Mouse (Mus musculus) myocyte (in vitro differentiated cells): ENCODE data around the gene Sipa1l2. TPM values are rescaled to one million over a fixed set of nuclear protein-coding genes. Genes with fewer than 3 reads are reported as not detected.

Experiments
- H3K27me3 ChIP-seq: one replicate; pipeline ENCODE4 v1.6.1; 2011; ENCODE audit not compliant: control insufficient read depth, insufficient read depth, insufficient read length
- H3K36me3 ChIP-seq: one replicate; pipeline ENCODE4 v1.6.1; 2011; ENCODE audit not compliant: control insufficient read depth, insufficient read depth
- H3K4me2 ChIP-seq: one replicate; pipeline ENCODE4 v1.6.1; 2011; ENCODE audit warnings: low read depth, control low read depth
- H3K4me3 ChIP-seq: one replicate; pipeline ENCODE4 v1.5.1; 2011; ENCODE audit warnings: mild to moderate bottlenecking, control low read depth, moderate library complexity
- H3K79me2 ChIP-seq: one replicate; pipeline ENCODE4 v1.6.1; 2011; ENCODE audit not compliant: control insufficient read depth, insufficient read depth
- H3ac ChIP-seq: one replicate; pipeline ENCODE4 v1.6.1; 2011; ENCODE audit not compliant: control insufficient read depth, insufficient read length
- CEBPB ChIP-seq: IDR thresholded peaks from 2 replicates; pipeline ENCODE4 v1.6.1; 2011; ENCODE audit warnings: mild to moderate bottlenecking, moderate library complexity; ENCODE audit not compliant: poor library complexity, insufficient read depth, severe bottlenecking
- E2F4 ChIP-seq: IDR thresholded peaks from one replicate; pipeline ENCODE4 v1.6.1; 2011; ENCODE audit warnings: mild to moderate bottlenecking, control low read depth, moderate library complexity; ENCODE audit not compliant: insufficient read depth
- MAX ChIP-seq: IDR thresholded peaks from one replicate; pipeline ENCODE4 v1.6.1; 2011; ENCODE audit warnings: low read depth, mild to moderate bottlenecking, control low read depth
- MYOD1 ChIP-seq, 3 experiments: IDR thresholded peaks; one replicate each; pipeline ENCODE4 v1.6.1; 2011; ENCODE audit warnings: control low read depth in 2 of 3, low read depth in 2 of 3, mild to moderate bottlenecking in 2 of 3, moderate library complexity in 1 of 3; ENCODE audit not compliant: insufficient read length in 2 of 3, control insufficient read depth in 1 of 3
- MYOG ChIP-seq, 3 experiments: IDR thresholded peaks; one replicate each; pipeline ENCODE4 v1.6.1; 2011; ENCODE audit warnings: control low read depth in 2 of 3, low read depth in 2 of 3, mild to moderate bottlenecking in 2 of 3; ENCODE audit not compliant: insufficient read length in 2 of 3, control insufficient read depth in 1 of 3, insufficient read depth in 1 of 3
- POLR2A ChIP-seq: IDR thresholded peaks from one replicate; pipeline ENCODE4 v1.6.1; 2011; ENCODE audit warnings: low read depth, mild to moderate bottlenecking, control low read depth, moderate library complexity; ENCODE audit not compliant: insufficient read length
- POLR2AphosphoS2 ChIP-seq: IDR thresholded peaks from one replicate; pipeline ENCODE4 v1.6.1; 2011; ENCODE audit warnings: low read depth, control low read depth; ENCODE audit not compliant: insufficient read length
- REST ChIP-seq: IDR thresholded peaks from one replicate; pipeline ENCODE4 v1.6.1; 2011; ENCODE audit warnings: mild to moderate bottlenecking, control low read depth, moderate library complexity; ENCODE audit not compliant: insufficient read depth, insufficient read length
- SRF ChIP-seq: IDR thresholded peaks from one replicate; pipeline ENCODE4 v1.6.1; 2011; ENCODE audit warnings: low read depth; ENCODE audit not compliant: control insufficient read depth, insufficient read length
- TCF12 ChIP-seq: IDR thresholded peaks from one replicate; pipeline ENCODE4 v1.6.1; 2011; ENCODE audit warnings: mild to moderate bottlenecking, control low read depth; ENCODE audit not compliant: poor library complexity, insufficient read depth, severe bottlenecking
- TCF3 ChIP-seq: IDR thresholded peaks from one replicate; pipeline ENCODE4 v1.6.1; 2011; ENCODE audit warnings: low read depth, control low read depth; ENCODE audit not compliant: insufficient read length
- USF1 ChIP-seq: IDR thresholded peaks from one replicate; pipeline ENCODE4 v1.6.1; 2011; ENCODE audit warnings: low read depth, mild to moderate bottlenecking, control low read depth, moderate library complexity
- polyA plus RNA-seq: library from polyadenylated mRNA; unstranded; fragments of >200 nt; fragmentation: generic; extraction: Trizol; gene quantifications from one replicate; pipeline ENCODE4 v1.2.1, GENCODE M21; 2012; ENCODE audit warnings: missing spikeins

Sipa1l2 gene
- polyA plus RNA-seq, 1 experiment, result 16.2 TPM

DNA sequence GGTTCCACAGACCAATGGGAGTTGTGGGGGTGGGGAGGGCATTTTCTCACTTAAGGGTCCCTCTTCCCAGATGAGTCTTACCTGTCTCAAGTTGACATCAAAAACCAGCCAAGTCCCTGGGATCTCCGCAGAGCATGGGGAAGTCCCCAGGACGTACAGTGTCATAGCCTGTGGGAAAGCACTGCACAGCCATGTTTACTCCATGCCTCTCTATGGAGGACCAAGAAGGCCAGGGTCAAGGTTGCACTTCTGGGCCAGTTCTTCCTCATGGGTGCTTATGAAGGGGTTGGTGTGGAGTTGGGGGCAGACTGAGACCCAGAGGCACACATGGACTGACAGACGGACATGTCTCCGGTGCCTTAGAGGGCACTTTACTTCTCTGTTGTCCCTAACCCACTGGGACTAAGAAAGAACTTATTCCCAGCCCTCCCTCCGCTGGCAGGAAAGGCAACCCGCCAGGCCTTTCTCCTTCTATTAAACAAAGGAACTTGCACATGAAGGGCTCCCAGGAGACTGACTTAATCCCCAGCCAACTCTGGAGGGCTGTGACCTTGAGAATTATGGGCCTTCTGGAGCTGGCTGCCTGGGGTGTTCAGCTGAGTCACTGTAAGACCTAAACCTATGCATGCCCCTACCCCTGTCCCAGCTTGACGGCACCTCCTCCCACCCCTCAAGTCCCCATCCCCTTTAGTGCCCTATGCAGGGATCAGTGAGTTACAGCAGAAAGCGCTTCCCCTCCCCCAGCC, 199.9 kb downstream of the Sipa1l2 start:
- Histone ChIP-seq H3K79me2 (no peaks in the 10 kb centered on the region), H3K4me2 (no peak overlapping the region), H3K27me3 (no peaks in the 10 kb centered on the region), H3K4me3 (no peak overlapping the region), H3K36me3 (no peaks in the 10 kb centered on the region), H3ac (no peak overlapping the region)
- no peak for TF ChIP-seq E2F4
- no peak for TF ChIP-seq REST
- TF ChIP-seq MYOG (IDR thresholded peaks at IDR 0.05; ENCODE audit: control insufficient read depth in 1 of 3, insufficient read depth in 1 of 3, insufficient read length in 2 of 3, low read depth in 2 of 3), result no peak
- TF ChIP-seq POLR2A, result no peak
- TF ChIP-seq TCF3, result no peak
- TF ChIP-seq MYOD1 (IDR thresholded peaks at IDR 0.05; ENCODE audit: control insufficient read depth in 1 of 3, insufficient read length in 2 of 3, low read depth in 2 of 3), result no peak
- TF ChIP-seq USF1, result no peak
- TF ChIP-seq POLR2AphosphoS2, result no peak
- TF ChIP-seq SRF, result no peak
- no peak for TF ChIP-seq CEBPB
- no peak for TF ChIP-seq TCF12
- TF ChIP-seq MAX, result no peak

DNA sequence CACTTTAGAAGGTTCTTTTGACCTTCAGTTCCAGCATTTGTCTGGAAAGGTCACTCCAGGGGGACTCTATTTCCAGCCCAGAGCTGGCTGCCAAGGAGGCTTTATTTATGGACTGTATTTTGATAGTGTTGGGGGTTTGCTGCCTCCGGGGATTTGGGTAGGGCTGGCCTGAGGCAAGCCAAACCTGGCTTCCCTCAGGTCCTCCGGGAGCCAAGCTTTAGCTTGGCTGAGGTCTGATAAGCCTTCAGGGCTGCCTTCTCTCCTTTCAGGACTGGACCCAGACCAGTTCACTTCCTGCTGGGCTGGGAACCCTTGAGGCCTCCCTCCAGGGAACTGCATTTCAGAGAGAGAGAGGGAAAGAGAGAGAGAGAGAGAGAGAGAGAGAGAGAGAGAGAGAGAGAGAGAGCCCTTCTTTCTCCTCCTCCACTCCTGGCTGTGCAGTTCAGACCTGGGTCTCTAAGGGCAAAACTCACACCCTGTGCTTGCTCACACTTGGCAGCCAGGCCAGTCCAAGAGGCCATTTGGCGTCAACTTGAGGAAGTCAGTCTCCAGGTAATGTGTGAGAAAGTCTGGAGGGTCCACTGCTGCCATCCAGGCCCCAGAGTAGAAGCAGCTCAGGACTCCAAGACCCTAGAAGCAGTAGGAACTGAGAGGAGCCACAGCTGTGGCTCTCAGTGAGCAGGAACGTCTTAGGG, 201.1 kb downstream of the Sipa1l2 start:
- TF ChIP-seq USF1, result no peak
- peak in 1 of 3 experiments; percentile 21 for TF ChIP-seq MYOG (IDR thresholded peaks at IDR 0.05; ENCODE audit: control insufficient read depth in 1 of 3, insufficient read depth in 1 of 3, insufficient read length in 2 of 3, low read depth in 2 of 3)
- TF ChIP-seq MYOD1 (IDR thresholded peaks at IDR 0.05; ENCODE audit: control insufficient read depth in 1 of 3, insufficient read length in 2 of 3, low read depth in 2 of 3), result peak in 1 of 3 experiments; percentile 16
- Histone ChIP-seq H3K36me3 (no peaks in the 10 kb centered on the region), H3K27me3 (no peaks in the 10 kb centered on the region), H3ac (no peak overlapping the region), H3K4me3 (no peak overlapping the region), H3K79me2 (no peaks in the 10 kb centered on the region), H3K4me2 (peak overlapping the region; percentile 9)

Other genes starting within 250 kb of the Sipa1l2 start
- gene Map10, start 100.0 kb upstream of the Sipa1l2 start, polyA plus RNA-seq, result not detected
- 10.9 TPM for gene Ntpcr, start 160.2 kb upstream of the Sipa1l2 start, polyA plus RNA-seq